Mouse (Mus musculus) olfactory bulb, adult 2 months (tissue): ENCODE measurements around the gene Fbxl8. TPM values are rescaled to one million over a fixed set of nuclear protein-coding genes. Genes with fewer than 3 reads are reported as not detected.

Source experiments
- H3K27ac ChIP-seq: fragments of 200-500 bp; 2 replicates; pipeline ENCODE4 v1.5.1; 2012; ENCODE audit warnings: low read depth, low read length; ENCODE audit not compliant: insufficient read depth
- H3K4me1 ChIP-seq: fragments of 200-500 bp; 2 replicates; pipeline ENCODE4 v1.6.1; 2012; ENCODE audit warnings: low read length; ENCODE audit not compliant: control insufficient read depth, insufficient read depth
- H3K4me3 ChIP-seq: fragments of 200-500 bp; 2 replicates; pipeline ENCODE4 v1.5.1; 2012; ENCODE audit warnings: mild to moderate bottlenecking, low read depth, low read length, moderate library complexity; ENCODE audit not compliant: insufficient read depth
- CTCF ChIP-seq: fragments of 200-500 bp; IDR thresholded peaks from 2 replicates; pipeline ENCODE4 v1.5.1; 2012; ENCODE audit warnings: low read depth, mild to moderate bottlenecking, low read length, moderate library complexity; ENCODE audit not compliant: insufficient read depth
- POLR2A ChIP-seq: fragments of 200-500 bp; IDR thresholded peaks from 2 replicates; pipeline ENCODE4 v1.6.1; 2012; ENCODE audit warnings: mild to moderate bottlenecking, low read depth, low read length, moderate library complexity; ENCODE audit not compliant: insufficient read depth
- WGBS: fragments of 180-500 bp; shearing (Covaris S2); methylation state at CpG from one replicate; pipeline ENCODE4 v1.1.7; 2018; 5-methylcytosine and 5-hydroxymethylcytosine counted together
- polyA plus RNA-seq: library from polyadenylated mRNA; stranded (reverse); fragments of >200 nt; gene quantifications from 2 replicates; pipeline ENCODE4 v1.2.4, GENCODE M21; 2012; ENCODE audit warnings: low replicate concordance; ENCODE audit not compliant: missing spikeins, insufficient read depth, insufficient read length

Fbxl8 gene
- polyA plus RNA-seq, 1 experiment = not detected

- WGBS = 4% methylated on average over 30 of the region's 30 CpGs
- no peak for TF ChIP-seq CTCF
- no peak for TF ChIP-seq POLR2A
- Histone ChIP-seq H3K4me1 (peaks cover 16% of the 10 kb centered on the region), H3K4me3 (peak overlapping the region; percentile 53), H3K27ac (no peak overlapping the region)
Observed at GRCm38 (mm10) chr8:105276292-105277120, 12.1 kb downstream of the Fbxl8 start.

GRCm38 (mm10) chr8:105278911-105279334 is 14.5 kb downstream of the Fbxl8 start:
- WGBS = 5% methylated on average over 28 of the region's 28 CpGs
- Histone ChIP-seq H3K27ac (no peak overlapping the region), H3K4me1 (peaks cover 16% of the 10 kb centered on the region), H3K4me3 (peak overlapping the region; percentile 29)
- TF ChIP-seq CTCF = no peak
- no peak for TF ChIP-seq POLR2A

- Histone ChIP-seq H3K27ac (no peak overlapping the region), H3K4me1 (peaks cover 16% of the 10 kb centered on the region), H3K4me3 (no peak overlapping the region)
- WGBS = 83% methylated on average over 3 of the region's 3 CpGs
- TF ChIP-seq CTCF = no peak
- no peak for TF ChIP-seq POLR2A
Observed at GRCm38 (mm10) chr8:105280567-105280966, 16.1 kb downstream of the Fbxl8 start.

- no peak overlapping the region for H3K4me3 ChIP-seq
- no peak for TF ChIP-seq CTCF
- no peak for TF ChIP-seq POLR2A
- H3K27ac ChIP-seq = no peak overlapping the region
- H3K4me1 ChIP-seq = peaks cover 11% of the 10 kb centered on the region
- WGBS = 93% methylated on average over 12 of the region's 12 CpGs
Observed at GRCm38 (mm10) chr8:105281821-105282220, 17.4 kb downstream of the Fbxl8 start.

- no peak overlapping the region for H3K4me3 ChIP-seq
- H3K4me1 ChIP-seq = peaks cover 11% of the 10 kb centered on the region
- H3K27ac ChIP-seq = no peak overlapping the region
- no peak for TF ChIP-seq CTCF
- TF ChIP-seq POLR2A = no peak
- WGBS = 95% methylated on average over 4 of the region's 4 CpGs
Observed at GRCm38 (mm10) chr8:105282239-105282638, 17.8 kb downstream of the Fbxl8 start.

- WGBS = 49% methylated on average over 23 of the region's 23 CpGs
- no peak overlapping the region for H3K4me3 ChIP-seq
- TF ChIP-seq CTCF (peak; percentile 47), POLR2A (no peak)
- peaks cover 11% of the 10 kb centered on the region for H3K4me1 ChIP-seq
- H3K27ac ChIP-seq = no peak overlapping the region
Observed at GRCm38 (mm10) chr8:105283074-105283473, 18.6 kb downstream of the Fbxl8 start.

- H3K27ac ChIP-seq = no peak overlapping the region
- no peak overlapping the region for H3K4me3 ChIP-seq
- TF ChIP-seq CTCF = no peak
- TF ChIP-seq POLR2A = no peak
- WGBS = 60% methylated on average over 12 of the region's 12 CpGs
- H3K4me1 ChIP-seq = peaks cover 18% of the 10 kb centered on the region
Observed at GRCm38 (mm10) chr8:105285514-105285913, 21.1 kb downstream of the Fbxl8 start.

GRCm38 (mm10) chr8:105286907-105287306 is 22.5 kb downstream of the Fbxl8 start:
- H3K4me3 ChIP-seq = no peak overlapping the region
- WGBS = 86% methylated on average over 4 of the region's 4 CpGs
- no peak overlapping the region for H3K27ac ChIP-seq
- peaks cover 22% of the 10 kb centered on the region for H3K4me1 ChIP-seq
- TF ChIP-seq POLR2A (no peak), CTCF (no peak)

- TF ChIP-seq CTCF (no peak), POLR2A (no peak)
- Histone ChIP-seq H3K27ac (no peak overlapping the region), H3K4me1 (peaks cover 22% of the 10 kb centered on the region), H3K4me3 (no peak overlapping the region)
- 61% methylated on average over 5 of the region's 5 CpGs for WGBS
Observed at GRCm38 (mm10) chr8:105288231-105288630, 23.8 kb downstream of the Fbxl8 start.
